Mouse (Mus musculus) limb, embryonic 11.5 days (tissue): ENCODE results near the gene Slc30a7. TPM values are rescaled to one million over a fixed set of nuclear protein-coding genes. Genes with fewer than 3 reads are reported as not detected.
A peak's percentile ranks its signal among the peaks of the same experiment; 100 is the strongest.

ENCODE experiments used
- ATAC-seq: fragments of 200-750 bp; cut with Nextera tagmentation; 2 replicates; pipeline ENCODE4 v1.8.0; 2017; ENCODE audit warnings: low read depth; ENCODE audit not compliant: insufficient number of reproducible peaks, low FRiP score, low TSS enrichment
- DNase-seq: peaks from one replicate; pipeline ENCODE4 v3.0.0-alpha.2; 2015; ENCODE audit warnings: low spot score
- H3K27ac ChIP-seq: fragments of 300-500 bp; sonication (generic); replicated peaks from 2 replicates; pipeline ENCODE4 v1.5.1; 2014; ENCODE audit warnings: low read depth, mild to moderate bottlenecking, low read length
- H3K27me3 ChIP-seq: fragments of 300-500 bp; sonication (generic); 2 replicates; pipeline ENCODE4 v1.6.1; 2014; ENCODE audit warnings: mild to moderate bottlenecking, low read length, mixed read lengths; ENCODE audit not compliant: control insufficient read depth, insufficient read depth
- H3K36me3 ChIP-seq: fragments of 300-500 bp; sonication (generic); 2 replicates; pipeline ENCODE4 v1.6.1; 2014; ENCODE audit warnings: mild to moderate bottlenecking, low read length, moderate library complexity, mixed read lengths; ENCODE audit not compliant: control insufficient read depth, insufficient read depth
- H3K4me1 ChIP-seq: fragments of 300-500 bp; sonication (generic); 2 replicates; pipeline ENCODE4 v1.6.1; 2014; ENCODE audit warnings: low read length, mixed read lengths; ENCODE audit not compliant: control insufficient read depth, insufficient read depth
- H3K4me2 ChIP-seq: fragments of 300-500 bp; sonication (generic); 2 replicates; pipeline ENCODE4 v1.6.1; 2014; ENCODE audit warnings: low read depth, mild to moderate bottlenecking, moderate library complexity; ENCODE audit not compliant: severe bottlenecking
- H3K4me3 ChIP-seq: fragments of 300-500 bp; sonication (generic); 2 replicates; pipeline ENCODE4 v1.5.1; 2014; ENCODE audit warnings: low read depth, low read length
- H3K9ac ChIP-seq: fragments of 300-500 bp; sonication (generic); 2 replicates; pipeline ENCODE4 v1.6.1; 2014; ENCODE audit warnings: mild to moderate bottlenecking, low read length
- H3K9me3 ChIP-seq: fragments of 300-500 bp; sonication (generic); 2 replicates; pipeline ENCODE4 v1.6.1; 2016; ENCODE audit warnings: low read length; ENCODE audit not compliant: control insufficient read depth
- WGBS: fragments of 180-500 bp; shearing (Covaris S2); extraction: QIAGEN DNeasy Blood & Tissue Kit; methylation state at CpG from one replicate; pipeline ENCODE4 v1.1.7; 2014; 5-methylcytosine and 5-hydroxymethylcytosine counted together
- polyA plus RNA-seq: library from polyadenylated mRNA; unstranded; fragments of >200 nt; fragmentation: Nextera tagmentation; extraction: Ambion mirVana; gene quantifications from 2 replicates; pipeline ENCODE4 v1.2.1, GENCODE M21; 2014

Slc30a7 gene
- polyA plus RNA-seq, 1 experiment from 2014 or later = 35.5 TPM

DNA sequence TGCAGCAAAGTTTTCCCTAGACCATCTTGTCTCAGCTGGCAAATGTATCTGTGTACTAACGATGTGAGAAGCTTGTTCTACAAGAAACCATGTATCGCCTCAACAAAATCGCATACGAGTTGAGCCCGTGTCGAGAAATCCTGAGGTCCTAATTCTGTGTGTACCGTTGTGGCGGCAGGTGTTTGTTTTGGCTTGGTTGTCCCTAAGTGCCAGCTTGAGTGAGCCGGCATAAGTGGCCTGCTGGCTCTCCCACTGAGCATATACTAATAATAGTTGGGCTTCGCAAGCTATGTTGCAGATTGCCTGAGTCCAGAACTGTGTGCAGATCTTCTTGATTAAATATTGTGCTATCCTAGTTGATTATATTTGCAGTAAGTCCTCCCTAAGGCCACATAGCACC, 18.5 kb upstream of the Slc30a7 start:
- Histone ChIP-seq H3K36me3 (0 out of 2 replicates have a peak, but pooled peaks cover 2% of the 10 kb centered on the region), H3K27me3 (no peaks in the 10 kb centered on the region), H3K4me1 (peaks cover 5% of the 10 kb centered on the region; the same call in 1 of the 2 replicates), H3K4me2 (no peak overlapping the region), H3K4me3 (no peak overlapping the region), H3K27ac (no peak overlapping the region), H3K9ac (no peak overlapping the region), H3K9me3 (no peaks in the 10 kb centered on the region)
- DNase-seq (no peak), ATAC-seq (no peak)
- WGBS = 96% methylated on average over 10 of the region's 10 CpGs

DNA sequence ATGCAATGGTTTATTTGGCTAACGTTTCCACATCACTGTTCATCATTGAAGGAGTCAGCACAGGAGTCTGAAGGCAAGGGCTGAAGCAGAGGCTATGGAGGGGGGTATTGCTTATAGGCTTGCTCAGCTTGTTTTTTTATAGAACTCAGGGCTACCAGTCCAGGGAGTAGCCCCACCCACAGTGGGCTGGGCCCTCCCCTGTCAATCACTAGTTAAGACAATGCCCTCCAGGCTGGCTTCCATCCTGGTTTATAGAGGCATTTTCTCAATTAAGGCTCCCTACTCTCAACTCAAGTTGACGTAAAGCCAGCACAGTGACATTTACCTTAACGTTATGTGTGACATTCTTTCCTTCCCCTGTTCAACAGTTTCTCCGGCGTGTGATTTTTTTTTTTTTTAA, 17.5 kb upstream of the Slc30a7 start:
- ATAC-seq (peak; percentile 60), DNase-seq (peak; percentile 38)
- Histone ChIP-seq H3K9ac (no peak overlapping the region), H3K36me3 (0 out of 2 replicates have a peak, but pooled peaks cover 2% of the 10 kb centered on the region), H3K4me1 (no peaks in the 10 kb centered on the region), H3K4me3 (no peak overlapping the region), H3K4me2 (no peak overlapping the region), H3K27me3 (no peaks in the 10 kb centered on the region), H3K9me3 (no peaks in the 10 kb centered on the region), H3K27ac (no peak overlapping the region)
- 64% methylated on average over 5 of the region's 5 CpGs for WGBS

DNA sequence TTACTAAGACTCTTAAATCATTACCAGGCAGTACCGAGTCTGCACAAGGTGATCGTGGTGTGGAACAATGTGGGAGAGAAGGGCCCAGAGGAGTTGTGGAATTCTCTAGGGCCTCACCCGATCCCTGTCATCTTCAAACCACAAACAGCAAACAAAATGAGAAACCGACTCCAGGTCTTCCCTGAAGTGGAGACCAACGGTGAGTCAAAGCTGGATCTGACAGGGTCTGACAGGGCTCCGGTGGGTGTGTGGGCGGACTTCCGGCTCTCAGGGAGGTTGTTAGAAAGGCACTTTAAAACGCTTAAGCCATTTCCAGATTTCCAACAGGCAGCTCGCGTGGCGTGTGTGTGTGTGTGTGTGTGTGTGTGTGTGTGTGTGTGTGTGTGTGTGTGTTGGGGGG, 17.0 kb upstream of the Slc30a7 start:
- DNase-seq (no peak), ATAC-seq (peak; percentile 10; the same call in 1 of the 2 replicates)
- no peak overlapping the region for H3K4me3 ChIP-seq
- 0 out of 2 replicates have a peak, but pooled peaks cover 2% of the 10 kb centered on the region for H3K36me3 ChIP-seq
- H3K27me3 ChIP-seq = no peaks in the 10 kb centered on the region
- no peak overlapping the region for H3K27ac ChIP-seq
- no peaks in the 10 kb centered on the region for H3K4me1 ChIP-seq
- WGBS = 84% methylated on average over 12 of the region's 12 CpGs
- no peaks in the 10 kb centered on the region for H3K9me3 ChIP-seq
- H3K9ac ChIP-seq = no peak overlapping the region
- no peak overlapping the region for H3K4me2 ChIP-seq

DNA sequence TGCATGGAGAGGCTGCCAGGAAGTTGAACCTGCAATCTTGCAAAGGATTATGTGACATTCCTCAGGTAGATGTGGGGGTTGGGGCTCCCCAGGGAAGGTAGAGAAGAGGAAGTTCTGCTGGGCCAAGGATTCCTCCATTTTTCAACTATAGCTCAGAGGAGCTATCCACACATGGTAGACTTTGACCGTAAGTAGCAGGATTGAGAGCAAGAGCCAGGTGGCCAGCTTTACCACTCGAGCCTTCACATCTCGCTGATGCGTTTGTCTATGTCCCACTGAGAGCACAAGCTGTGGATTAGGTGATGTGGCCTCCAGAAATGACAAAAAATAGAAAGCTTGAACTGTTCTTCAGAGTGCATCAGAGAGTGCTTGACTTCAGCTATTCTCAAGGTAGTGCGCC, 11.9 kb upstream of the Slc30a7 start:
- no peaks in the 10 kb centered on the region for H3K4me1 ChIP-seq
- 95% methylated on average over 5 of the region's 5 CpGs for WGBS
- H3K27ac ChIP-seq = no peak overlapping the region
- H3K9me3 ChIP-seq = no peaks in the 10 kb centered on the region
- H3K9ac ChIP-seq = no peak overlapping the region
- DNase-seq = no peak
- H3K4me2 ChIP-seq = no peak overlapping the region
- no peak overlapping the region for H3K4me3 ChIP-seq
- ATAC-seq = no peak
- H3K27me3 ChIP-seq = no peaks in the 10 kb centered on the region
- no peaks in the 10 kb centered on the region; the same call in 1 of the 2 replicates for H3K36me3 ChIP-seq

DNA sequence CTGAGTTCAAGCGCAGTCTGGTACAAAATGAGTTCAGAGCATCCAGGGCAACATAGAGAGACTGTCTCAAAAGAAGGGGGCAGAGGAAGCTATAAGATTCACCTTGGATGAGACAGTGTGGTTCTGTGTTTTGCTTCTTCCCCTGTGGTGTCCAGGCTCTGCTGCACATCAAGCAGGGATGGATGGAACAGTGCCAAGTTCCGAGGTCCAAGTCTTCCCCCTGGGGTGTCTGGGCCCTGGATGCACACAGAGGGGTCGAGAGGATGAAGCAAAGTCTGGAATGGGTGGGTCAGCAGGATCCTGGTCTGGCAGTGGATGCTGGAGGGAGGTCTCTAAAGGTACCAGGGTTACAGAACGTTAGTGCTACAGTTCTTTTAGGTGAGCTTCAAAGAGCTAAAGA, 11.4 kb upstream of the Slc30a7 start:
- Histone ChIP-seq H3K9me3 (no peaks in the 10 kb centered on the region), H3K4me2 (no peak overlapping the region), H3K4me3 (no peak overlapping the region), H3K9ac (no peak overlapping the region), H3K36me3 (no peaks in the 10 kb centered on the region; the same call in 1 of the 2 replicates), H3K4me1 (no peaks in the 10 kb centered on the region), H3K27ac (no peak overlapping the region), H3K27me3 (no peaks in the 10 kb centered on the region)
- ATAC-seq (no peak), DNase-seq (no peak)
- 69% methylated on average over 4 of the region's 4 CpGs for WGBS

DNA sequence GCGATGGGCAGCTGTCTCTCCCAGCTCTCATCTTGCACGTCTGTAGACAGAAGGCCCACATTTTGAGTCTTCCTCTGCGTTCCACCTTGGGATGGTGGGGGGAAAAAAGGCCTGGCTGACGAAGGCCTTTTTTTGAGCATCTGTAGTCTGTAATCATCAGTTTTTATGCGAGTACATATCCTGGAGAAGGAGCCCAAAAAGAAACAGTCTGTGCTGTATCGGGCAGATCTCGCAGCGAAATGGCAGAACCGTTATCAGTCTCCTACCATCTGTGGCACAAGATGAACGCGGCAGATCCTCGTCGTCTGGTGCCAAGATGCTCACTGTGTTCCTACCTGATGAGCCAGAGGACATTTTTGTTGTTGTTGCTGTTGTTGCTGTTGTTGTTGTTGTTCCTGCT, 8.9 kb upstream of the Slc30a7 start:
- no peak overlapping the region for H3K4me2 ChIP-seq
- 93% methylated on average over 13 of the region's 13 CpGs for WGBS
- no peaks in the 10 kb centered on the region for H3K27me3 ChIP-seq
- H3K9ac ChIP-seq = no peak overlapping the region
- no peak overlapping the region for H3K4me3 ChIP-seq
- ATAC-seq = no peak
- no peak overlapping the region for H3K27ac ChIP-seq
- H3K9me3 ChIP-seq = no peaks in the 10 kb centered on the region
- H3K36me3 ChIP-seq = no peaks in the 10 kb centered on the region; the same call in 1 of the 2 replicates
- H3K4me1 ChIP-seq = no peaks in the 10 kb centered on the region
- no peak for DNase-seq

DNA sequence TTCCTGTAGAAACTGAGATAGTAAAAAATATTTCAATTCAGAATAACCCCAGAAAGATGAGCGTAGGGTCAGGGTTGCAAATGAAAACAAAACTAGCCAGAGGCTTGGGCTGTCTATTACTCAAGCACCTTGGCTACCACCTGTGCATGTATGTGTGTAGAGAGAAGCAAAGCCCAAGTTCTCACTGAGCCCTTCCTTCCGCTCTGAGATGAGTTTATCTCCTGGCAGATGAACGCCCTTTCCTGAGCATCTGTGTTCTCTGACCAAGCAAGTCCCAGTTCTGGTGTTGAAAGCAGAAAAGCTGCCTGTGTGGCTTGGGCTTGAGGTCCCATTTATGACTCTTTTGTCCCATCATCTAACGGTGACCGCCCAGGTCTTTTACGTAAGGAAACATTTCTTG, 7.7 kb upstream of the Slc30a7 start:
- H3K4me3 ChIP-seq = no peak overlapping the region
- ATAC-seq (no peak), DNase-seq (no peak)
- no peaks in the 10 kb centered on the region; the same call in 1 of the 2 replicates for H3K36me3 ChIP-seq
- WGBS = 94% methylated on average over 6 of the region's 6 CpGs
- H3K9ac ChIP-seq = no peak overlapping the region
- H3K27ac ChIP-seq = no peak overlapping the region
- no peaks in the 10 kb centered on the region for H3K27me3 ChIP-seq
- H3K9me3 ChIP-seq = no peaks in the 10 kb centered on the region
- H3K4me2 ChIP-seq = no peak overlapping the region
- H3K4me1 ChIP-seq = no peaks in the 10 kb centered on the region

DNA sequence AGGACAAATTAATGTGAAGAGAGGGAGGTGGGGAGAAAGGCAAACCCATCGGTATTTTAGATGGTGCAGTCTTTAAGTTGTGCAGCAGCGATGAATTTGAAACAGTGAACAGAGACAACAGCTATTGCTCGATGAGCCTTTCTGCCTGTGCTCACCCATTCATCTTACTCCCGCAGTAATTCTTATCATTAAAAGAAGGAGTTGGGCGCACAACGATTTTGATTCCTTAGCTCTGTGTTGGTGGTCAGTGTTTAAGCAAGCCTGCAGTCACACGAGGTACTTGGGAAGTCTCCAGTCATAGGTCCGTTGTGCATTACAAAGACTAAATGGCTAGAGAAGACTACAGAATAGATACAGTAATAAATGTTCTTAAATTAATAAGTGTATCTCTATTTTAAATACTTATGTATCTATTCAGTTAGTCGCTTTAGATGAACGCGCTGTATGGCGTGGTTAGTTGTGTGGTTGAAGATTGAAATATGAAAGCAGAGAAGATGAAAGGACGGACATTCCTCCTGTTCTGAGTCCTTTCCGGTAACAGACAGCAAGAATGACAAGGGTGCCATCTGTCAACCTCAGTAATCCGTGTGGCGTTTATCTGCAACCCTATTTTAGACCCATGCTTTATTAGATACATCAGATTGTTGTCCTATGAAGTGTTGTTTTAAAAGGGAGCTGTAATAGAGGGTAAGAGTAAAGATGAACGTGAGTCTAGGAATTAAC, 2.6 kb upstream of the Slc30a7 start:
- Histone ChIP-seq H3K9me3 (no peaks in the 10 kb centered on the region), H3K27me3 (no peaks in the 10 kb centered on the region), H3K4me1 (no peaks in the 10 kb centered on the region; the same call in 1 of the 2 replicates), H3K27ac (no peak overlapping the region), H3K36me3 (no peaks in the 10 kb centered on the region), H3K4me2 (no peak overlapping the region), H3K9ac (no peak overlapping the region), H3K4me3 (no peak overlapping the region)
- DNase-seq (no peak), ATAC-seq (no peak)
- WGBS = 93% methylated on average over 17 of the region's 17 CpGs
